Mouse (Mus musculus) heart, postnatal 0 days (tissue): Measurements from ENCODE around the gene Faim. TPM values are rescaled to one million over a fixed set of nuclear protein-coding genes. Genes with fewer than 3 reads are reported as not detected.

Experiments
- ATAC-seq: fragments of 200-750 bp; cut with Nextera tagmentation; 2 replicates; pipeline ENCODE4 v1.8.0; 2017; ENCODE audit warnings: low read depth, moderate number of reproducible peaks, moderate library complexity; ENCODE audit not compliant: insufficient read depth
- DNase-seq: peaks from one replicate; pipeline ENCODE4 v3.0.0-alpha.2; 2016; ENCODE audit warnings: low spot score
- H3K27ac ChIP-seq: fragments of 300-500 bp; sonication (generic); 2 replicates; pipeline ENCODE4 v1.5.1; 2014; ENCODE audit warnings: low read depth, mild to moderate bottlenecking
- H3K27me3 ChIP-seq: fragments of 300-500 bp; sonication (generic); 2 replicates; pipeline ENCODE4 v1.6.1; 2014; ENCODE audit warnings: low read length, mixed read lengths; ENCODE audit not compliant: control insufficient read depth, insufficient read depth
- H3K36me3 ChIP-seq: fragments of 300-500 bp; sonication (generic); replicated peaks from 2 replicates; pipeline ENCODE4 v1.6.1; 2014; ENCODE audit warnings: low read length, mixed read lengths; ENCODE audit not compliant: control insufficient read depth, insufficient read depth
- H3K4me1 ChIP-seq: fragments of 300-500 bp; sonication (generic); 2 replicates; pipeline ENCODE4 v1.6.1; 2014; ENCODE audit warnings: antibody characterized with exemption; ENCODE audit not compliant: control insufficient read depth, insufficient read depth
- H3K4me2 ChIP-seq: fragments of 300-500 bp; sonication (generic); 2 replicates; pipeline ENCODE4 v1.6.1; 2014; ENCODE audit warnings: low read depth, mild to moderate bottlenecking, low read length, moderate library complexity
- H3K4me3 ChIP-seq: fragments of 300-500 bp; sonication (generic); 2 replicates; pipeline ENCODE4 v1.5.1; 2014; ENCODE audit warnings: low read depth, low read length
- H3K9ac ChIP-seq: fragments of 300-500 bp; sonication (generic); replicated peaks from 2 replicates; pipeline ENCODE4 v1.6.1; 2014; ENCODE audit warnings: low read depth, low read length, mixed read lengths
- H3K9me3 ChIP-seq: fragments of 300-500 bp; sonication (generic); replicated peaks from 2 replicates; pipeline ENCODE4 v1.6.1; 2016; ENCODE audit warnings: low read length; ENCODE audit not compliant: control insufficient read depth
- CTCF ChIP-seq: IDR thresholded peaks from 2 replicates; pipeline ENCODE4 v1.5.1; 2016; ENCODE audit warnings: antibody characterized with exemption, control low read depth, low read depth
- EP300 ChIP-seq: IDR thresholded peaks from 2 replicates; pipeline ENCODE4 v1.6.1; 2016; ENCODE audit warnings: antibody characterized with exemption, low read depth
- WGBS: fragments of 180-500 bp; shearing (Covaris S2); extraction: QIAGEN DNeasy Blood & Tissue Kit; methylation state at CpG from one replicate; pipeline ENCODE4 v1.1.7; 2014; 5-methylcytosine and 5-hydroxymethylcytosine counted together
- polyA plus RNA-seq: library from polyadenylated mRNA; unstranded; fragments of >200 nt; fragmentation: Nextera tagmentation; extraction: Ambion mirVana; gene quantifications from 2 replicates; pipeline ENCODE4 v1.2.1, GENCODE M21; 2015
- total RNA-seq: library from RNA; depleted of rRNA; stranded (reverse); fragments of >200 nt; gene quantifications from 2 replicates; pipeline ENCODE4 v1.2.3, GENCODE M21; 2014; ENCODE audit warnings: low replicate concordance; rRNA removed

Gene Faim
- total and polyA plus RNA-seq, 2 experiments from 2014 or later: 6.3 to 24.3 TPM

DNA sequence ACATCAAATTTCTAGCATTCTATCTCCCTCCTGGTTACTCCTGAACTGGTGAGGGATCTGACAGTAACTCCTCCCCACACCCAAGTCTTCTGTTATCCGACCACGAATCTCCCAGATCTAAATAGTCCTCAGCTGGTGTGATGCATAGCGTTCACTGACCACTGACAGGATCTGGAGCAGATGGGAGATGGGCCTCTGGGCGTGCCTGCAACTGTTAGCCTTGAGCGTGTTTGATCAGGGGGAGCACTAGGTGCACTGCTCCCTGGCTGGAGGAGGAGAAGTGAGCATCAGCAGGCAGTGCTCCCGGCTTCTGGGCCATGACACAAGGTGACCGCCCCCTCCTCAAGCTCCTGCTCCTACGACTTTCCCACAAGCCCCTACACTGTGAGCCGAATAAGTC is 55.8 kb downstream of the Faim start:
- DNase-seq (no peak), ATAC-seq (no peak)
- no peaks in the 10 kb centered on the region for H3K4me1 ChIP-seq
- no peak overlapping the region for H3K4me2 ChIP-seq
- H3K27me3 ChIP-seq: no peaks in the 10 kb centered on the region
- H3K36me3 ChIP-seq: peaks cover 26% of the 10 kb centered on the region
- H3K4me3 ChIP-seq: no peak overlapping the region
- H3K9ac ChIP-seq: no peak overlapping the region
- no peaks in the 10 kb centered on the region for H3K9me3 ChIP-seq
- no peak overlapping the region for H3K27ac ChIP-seq
- 77% methylated on average over 9 of the region's 9 CpGs for WGBS
- TF ChIP-seq CTCF (no peak), EP300 (no peak)

GRCm38 (mm10) chr9:99042641-99043040 is 56.5 kb downstream of the Faim start:
- Histone ChIP-seq H3K9me3 (no peaks in the 10 kb centered on the region), H3K4me3 (no peak overlapping the region), H3K4me1 (no peaks in the 10 kb centered on the region), H3K27ac (no peak overlapping the region), H3K9ac (no peak overlapping the region), H3K36me3 (peaks cover 26% of the 10 kb centered on the region), H3K4me2 (no peak overlapping the region), H3K27me3 (no peaks in the 10 kb centered on the region)
- 80% methylated on average over 4 of the region's 4 CpGs for WGBS
- TF ChIP-seq EP300 (no peak), CTCF (no peak)
- no peak for ATAC-seq
- DNase-seq: no peak

- no peak overlapping the region for H3K4me2 ChIP-seq
- H3K9me3 ChIP-seq: no peaks in the 10 kb centered on the region
- peaks cover 5% of the 10 kb centered on the region for H3K4me1 ChIP-seq
- H3K27me3 ChIP-seq: no peaks in the 10 kb centered on the region
- H3K36me3 ChIP-seq: peaks cover 20% of the 10 kb centered on the region
- H3K9ac ChIP-seq: no peak overlapping the region
- no peak overlapping the region for H3K4me3 ChIP-seq
- H3K27ac ChIP-seq: no peak overlapping the region
- ATAC-seq (no peak), DNase-seq (no peak)
- WGBS: 87% methylated on average over 8 of the region's 8 CpGs
- TF ChIP-seq EP300: no peak
- no peak for TF ChIP-seq CTCF
Observed at GRCm38 (mm10) chr9:99044761-99045160, 58.6 kb downstream of the Faim start.

DNA sequence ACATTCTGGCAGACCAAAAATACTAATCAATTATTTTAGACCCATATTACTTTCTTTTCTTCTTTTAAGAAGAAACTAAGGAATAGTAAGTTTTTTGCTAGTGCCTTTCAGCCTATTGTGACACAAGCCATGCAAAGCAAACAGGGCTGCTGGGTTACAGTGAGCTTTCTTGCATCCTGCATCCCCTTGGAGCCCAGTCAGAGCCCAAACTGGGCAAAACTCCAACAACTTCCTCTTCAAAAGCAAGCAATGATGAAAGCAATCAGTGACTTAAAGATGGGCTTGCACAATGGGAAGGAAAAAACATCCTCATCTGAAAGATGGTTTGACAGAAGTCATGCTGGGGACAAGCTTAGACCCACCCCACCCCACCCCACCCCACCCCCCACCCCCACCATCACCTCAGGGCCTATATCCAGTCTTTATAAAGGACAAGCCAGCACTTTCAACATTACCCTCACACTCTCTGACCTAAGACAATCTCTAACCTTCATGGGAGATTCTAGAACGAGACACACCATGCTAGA is 62.6 kb downstream of the Faim start:
- no peak for ATAC-seq
- no peak for TF ChIP-seq EP300
- TF ChIP-seq CTCF: no peak
- no peak overlapping the region for H3K4me2 ChIP-seq
- no peak for DNase-seq
- no peaks in the 10 kb centered on the region for H3K9me3 ChIP-seq
- H3K27ac ChIP-seq: 0 out of 2 replicates have a peak overlapping the region, but pooled peaks have one; percentile 0
- no peaks in the 10 kb centered on the region for H3K27me3 ChIP-seq
- H3K9ac ChIP-seq: no peak overlapping the region
- 44% methylated on average over 1 of the region's 1 CpGs for WGBS
- no peak overlapping the region for H3K4me3 ChIP-seq
- peaks cover 6% of the 10 kb centered on the region; the same call in 1 of the 2 replicates for H3K36me3 ChIP-seq
- H3K4me1 ChIP-seq: peaks cover 9% of the 10 kb centered on the region

DNA sequence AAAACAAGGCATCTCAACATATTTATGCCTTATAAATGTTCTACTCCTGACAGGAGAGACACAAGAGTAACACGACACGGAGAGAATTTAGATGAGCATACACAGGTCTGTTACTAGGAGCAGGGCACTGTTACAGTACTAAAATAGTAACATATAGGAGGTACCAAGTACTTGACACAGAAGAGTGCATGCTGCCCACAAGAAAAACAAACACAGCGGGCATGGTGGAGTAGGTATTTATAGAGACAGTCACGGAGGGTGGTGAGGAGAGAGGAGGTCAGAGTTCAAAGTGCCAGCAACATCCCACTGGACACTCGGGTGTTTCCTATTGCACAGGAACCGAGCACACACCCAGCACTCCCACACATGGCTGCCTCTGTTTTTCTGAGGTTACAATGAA is 63.6 kb downstream of the Faim start:
- DNase-seq (peak; percentile 27), ATAC-seq (peak; percentile 39; the same call in 1 of the 2 replicates)
- no peak for TF ChIP-seq CTCF
- no peak for TF ChIP-seq EP300
- Histone ChIP-seq H3K4me3 (no peak overlapping the region), H3K9me3 (no peaks in the 10 kb centered on the region), H3K4me1 (peaks cover 9% of the 10 kb centered on the region), H3K27ac (0 out of 2 replicates have a peak overlapping the region, but pooled peaks have one; percentile 23), H3K36me3 (peaks cover 6% of the 10 kb centered on the region; the same call in 1 of the 2 replicates), H3K4me2 (no peak overlapping the region), H3K9ac (no peak overlapping the region), H3K27me3 (no peaks in the 10 kb centered on the region)
- 21% methylated on average over 6 of the region's 6 CpGs for WGBS

Other genes with a start within 250 kb of the Faim start
- not detected in 2 replicates for gene Prr23a1, start 143.9 kb upstream of the Faim start, total RNA-seq
- not detected in 2 replicates for gene Prr23a1, start 143.9 kb upstream of the Faim start, polyA plus RNA-seq
- gene Prr23a2, start 129.9 kb upstream of the Faim start, total RNA-seq: not detected in 2 replicates
- gene Prr23a2, start 129.9 kb upstream of the Faim start, polyA plus RNA-seq: not detected in 2 replicates
- not detected in 2 replicates for gene Prr23a3, start 121.6 kb upstream of the Faim start, total RNA-seq
- gene Prr23a3, start 121.6 kb upstream of the Faim start, polyA plus RNA-seq: not detected in 2 replicates
- not detected in 2 replicates for gene 7420426K07Rik, start 83.3 kb upstream of the Faim start, total RNA-seq
- not detected in 2 replicates for gene 7420426K07Rik, start 83.3 kb upstream of the Faim start, polyA plus RNA-seq
- gene Foxl2, start 31.1 kb upstream of the Faim start, total RNA-seq: not detected in 2 replicates
- not detected in 2 replicates for gene Foxl2, start 31.1 kb upstream of the Faim start, polyA plus RNA-seq
- not detected in 2 replicates for gene Gm1123, start 49.3 kb downstream of the Faim start, total RNA-seq
- gene Gm1123, start 49.3 kb downstream of the Faim start, polyA plus RNA-seq: 0.07 TPM in 2 replicates
- gene Pik3cb, start 154.2 kb downstream of the Faim start, total RNA-seq: 1.9 and 2.1 TPM in 2 replicates
- gene Pik3cb, start 154.2 kb downstream of the Faim start, polyA plus RNA-seq: 0.75 and 1.7 TPM in 2 replicates